ENCODE assay signal across 8 mouse cellular contexts in the genomic region with DNA sequence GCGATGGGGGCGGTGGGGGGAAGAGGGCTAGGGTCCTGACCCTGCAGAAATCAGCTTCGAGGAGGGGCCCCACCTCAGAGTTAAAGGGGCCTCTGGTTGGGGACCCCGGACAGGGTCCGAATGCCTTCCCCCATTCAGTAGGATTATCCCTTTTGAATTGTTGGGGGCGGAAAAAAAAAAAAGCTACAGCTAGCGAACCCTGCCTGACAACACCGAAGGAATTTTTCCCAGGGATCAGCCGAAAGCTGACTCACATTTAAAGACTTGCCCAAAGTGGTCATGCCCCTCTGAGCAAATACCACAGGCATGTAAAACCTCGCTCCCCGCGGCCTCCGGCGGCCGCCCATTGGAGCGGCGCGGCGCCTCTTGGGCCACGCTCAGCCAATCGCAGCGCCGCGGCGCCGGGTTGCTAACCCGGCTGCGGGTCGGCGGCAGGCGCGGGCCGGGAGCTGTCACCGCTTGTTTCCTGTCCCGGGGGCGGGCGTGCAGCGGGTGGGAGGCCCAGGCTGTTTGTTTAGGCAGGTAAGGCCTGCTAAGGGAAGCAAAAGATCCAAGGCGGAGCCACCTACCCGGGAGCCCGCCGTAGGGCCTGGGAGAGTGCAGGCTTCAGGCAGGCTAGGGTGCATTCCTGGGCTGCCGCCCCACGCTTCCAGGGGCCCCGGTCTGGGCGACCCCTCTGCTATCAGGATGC.
DNase-seq lines count a peak whose midpoint lies in the region; ATAC-seq and TF ChIP-seq lines count a peak whose summit lies in the region.

No protein-coding gene starts in this region.

- H3K9ac ChIP-seq in forebrain, embryonic 12.5 days = peak overlapping the region; percentile 66
- peak overlapping the region; percentile 78 for H3K9ac ChIP-seq in liver, postnatal 0 days (replicated peaks)
- peak overlapping the region; percentile 75 for H3K9ac ChIP-seq in neural tube, embryonic 14.5 days (replicated peaks; ENCODE audit: low read depth, low read length)

- TF ChIP-seq POLR2A in testis, adult 2 months (IDR thresholded peaks at IDR 0.05; ENCODE audit: control insufficient read depth, low read depth, low read length) = no peak

- no peak for TF ChIP-seq CTCF in E14TG2a.4 (conservative IDR thresholded peaks at IDR 0.05; ENCODE audit: low read length)
- TF ChIP-seq CTCF in liver, postnatal 0 days (IDR thresholded peaks at IDR 0.05; ENCODE audit: low read depth) = no peak
- TF ChIP-seq CTCF in testis, adult 2 months (IDR thresholded peaks at IDR 0.05; ENCODE audit: control insufficient read depth, insufficient read depth, insufficient replicate concordance, low read depth, low read length) = no peak

- H3K27me3 ChIP-seq in E14TG2a.4 (ENCODE audit: insufficient read depth, low read length) = peaks cover 80% of the 10 kb centered on the region
- no peaks in the 10 kb centered on the region for H3K27me3 ChIP-seq in forebrain, embryonic 12.5 days
- H3K27me3 ChIP-seq in liver, postnatal 0 days (ENCODE audit: insufficient read depth, low read length) = 0 out of 2 replicates have a peak, but pooled peaks cover 5% of the 10 kb centered on the region
- H3K27me3 ChIP-seq in neural tube, embryonic 14.5 days (ENCODE audit: control insufficient read depth, insufficient read depth, low read length) = no peaks in the 10 kb centered on the region
- H3K27me3 ChIP-seq in testis, adult 2 months (ENCODE audit: control insufficient read depth, insufficient read depth, low read length) = no peaks in the 10 kb centered on the region

- WGBS in forebrain, embryonic 12.5 days = under 1% methylated on average over 46 of the region's 46 CpGs
- WGBS in liver, postnatal 0 days (ENCODE audit: insufficient replicate concordance) = under 1% methylated on average over 45 of the region's 46 CpGs
- WGBS in neural tube, embryonic 14.5 days = 1% methylated on average over 40 of the region's 46 CpGs

- intact Hi-C loops in heart, postnatal 10 days (cut with DNase I) = no loop called here

- no peaks in the 10 kb centered on the region for H3K36me3 ChIP-seq in E14TG2a.4 (ENCODE audit: insufficient read depth, low read length)
- H3K36me3 ChIP-seq in forebrain, embryonic 12.5 days (replicated peaks) = no peaks in the 10 kb centered on the region
- no peaks in the 10 kb centered on the region for H3K36me3 ChIP-seq in liver, postnatal 0 days (replicated peaks; ENCODE audit: insufficient read depth, low read length)
- no peaks in the 10 kb centered on the region for H3K36me3 ChIP-seq in neural tube, embryonic 14.5 days (ENCODE audit: control insufficient read depth, insufficient read depth, low read length)
- H3K36me3 ChIP-seq in testis, adult 2 months (ENCODE audit: control insufficient read depth, insufficient read depth, low read length) = no peaks in the 10 kb centered on the region

- H3K27ac ChIP-seq in forebrain, embryonic 12.5 days = peak overlapping the region; percentile 91
- peak overlapping the region; percentile 62 for H3K27ac ChIP-seq in liver, postnatal 0 days (ENCODE audit: low read depth)
- H3K27ac ChIP-seq in neural tube, embryonic 14.5 days (ENCODE audit: low read depth, low read length) = peak overlapping the region; percentile 56; the same call in 1 of the 2 replicates
- no peak overlapping the region for H3K27ac ChIP-seq in testis, adult 2 months (ENCODE audit: control insufficient read depth, insufficient read depth, low read depth, low read length)

- ATAC-seq in forebrain, embryonic 12.5 days (ENCODE audit: low FRiP score) = peak; percentile 93
- peak; percentile 93 for ATAC-seq in liver, postnatal 0 days
- ATAC-seq in neural tube, embryonic 14.5 days (ENCODE audit: low read depth) = peak; percentile 96

- peaks cover 17% of the 10 kb centered on the region for H3K4me1 ChIP-seq in E14TG2a.4 (replicated peaks; ENCODE audit: low read depth, low read length)
- peaks cover 38% of the 10 kb centered on the region for H3K4me1 ChIP-seq in forebrain, embryonic 12.5 days
- peaks cover 32% of the 10 kb centered on the region for H3K4me1 ChIP-seq in liver, postnatal 0 days (ENCODE audit: insufficient read depth)
- H3K4me1 ChIP-seq in neural tube, embryonic 14.5 days (ENCODE audit: control insufficient read depth, insufficient read depth, low read length) = no peaks in the 10 kb centered on the region; the same call in 1 of the 2 replicates
- H3K4me1 ChIP-seq in testis, adult 2 months (ENCODE audit: control insufficient read depth, insufficient read depth, low read length) = peaks cover 14% of the 10 kb centered on the region

- DNase-seq in c-Kit-positive CD71-positive TER-119-positive erythroid progenitor cells, embryonic 14.5 days (ENCODE audit: low spot score) = peak; percentile 71
- DNase-seq in heart, postnatal 10 days = peak; percentile 87 to 91
- peak; percentile 89 to 94 for DNase-seq in kidney, postnatal 4 days
- DNase-seq in liver, postnatal 0 days = peak; percentile 83

- H3K4me2 ChIP-seq in forebrain, embryonic 12.5 days = peak overlapping the region; percentile 74
- peak overlapping the region; percentile 93 for H3K4me2 ChIP-seq in liver, postnatal 0 days (ENCODE audit: low read depth, low read length)
- H3K4me2 ChIP-seq in neural tube, embryonic 14.5 days (ENCODE audit: low read depth, low read length) = peak overlapping the region; percentile 64

- no peaks in the 10 kb centered on the region for H3K9me3 ChIP-seq in E14TG2a.4 (ENCODE audit: low read length)
- no peaks in the 10 kb centered on the region for H3K9me3 ChIP-seq in forebrain, embryonic 12.5 days
- H3K9me3 ChIP-seq in liver, postnatal 0 days (ENCODE audit: low read length) = no peaks in the 10 kb centered on the region
- H3K9me3 ChIP-seq in neural tube, embryonic 14.5 days (ENCODE audit: control insufficient read depth, low read length) = no peaks in the 10 kb centered on the region

- peak overlapping the region; percentile 74 for H3K4me3 ChIP-seq in E14TG2a.4 (replicated peaks; ENCODE audit: low read length)
- peak overlapping the region; percentile 47 for H3K4me3 ChIP-seq in forebrain, embryonic 12.5 days (replicated peaks)
- peak overlapping the region; percentile 59 for H3K4me3 ChIP-seq in liver, postnatal 0 days (ENCODE audit: low read depth, low read length)
- H3K4me3 ChIP-seq in neural tube, embryonic 14.5 days (ENCODE audit: low read depth, low read length) = peak overlapping the region; percentile 43
- peak overlapping the region; percentile 66 for H3K4me3 ChIP-seq in testis, adult 2 months (ENCODE audit: control insufficient read depth, low read depth, low read length)

- no peak for TF ChIP-seq EP300 in liver, postnatal 0 days (IDR thresholded peaks at IDR 0.05; ENCODE audit: low read depth)
